Mouse (Mus musculus) limb, embryonic 14.5 days (tissue): ENCODE measurements around the gene Tfap2e. TPM values are rescaled to one million over a fixed set of nuclear protein-coding genes. Genes with fewer than 3 reads are reported as not detected.

Source experiments
- ATAC-seq: fragments of 200-750 bp; cut with Nextera tagmentation; 2 replicates; pipeline ENCODE4 v1.8.0; 2017; ENCODE audit warnings: low read depth, moderate number of reproducible peaks, moderate TSS enrichment; ENCODE audit not compliant: low FRiP score
- DNase-seq: peaks from one replicate; pipeline ENCODE4 v3.0.0-alpha.2; 2015; ENCODE audit warnings: low spot score
- H3K27ac ChIP-seq: fragments of 300-500 bp; sonication (generic); replicated peaks from 2 replicates; pipeline ENCODE4 v1.5.1; 2014; ENCODE audit warnings: low read depth, mild to moderate bottlenecking, low read length, moderate library complexity, mixed read lengths
- H3K27me3 ChIP-seq: fragments of 300-500 bp; sonication (generic); 2 replicates; pipeline ENCODE4 v1.6.1; 2014; ENCODE audit warnings: low read length, mixed read lengths; ENCODE audit not compliant: control insufficient read depth, insufficient read depth
- H3K36me3 ChIP-seq: fragments of 300-500 bp; sonication (generic); 2 replicates; pipeline ENCODE4 v1.6.1; 2014; ENCODE audit warnings: mild to moderate bottlenecking, low read length, moderate library complexity, mixed read lengths; ENCODE audit not compliant: control insufficient read depth, insufficient read depth
- H3K4me1 ChIP-seq: fragments of 300-500 bp; sonication (generic); 2 replicates; pipeline ENCODE4 v1.6.1; 2014; ENCODE audit warnings: antibody characterized with exemption, low read length, mixed read lengths; ENCODE audit not compliant: control insufficient read depth, insufficient read depth
- H3K4me2 ChIP-seq: fragments of 300-500 bp; sonication (generic); replicated peaks from 2 replicates; pipeline ENCODE4 v1.6.1; 2014; ENCODE audit warnings: low read depth, mild to moderate bottlenecking, low read length, moderate library complexity; ENCODE audit not compliant: severe bottlenecking
- H3K4me3 ChIP-seq: fragments of 300-500 bp; sonication (generic); replicated peaks from 2 replicates; pipeline ENCODE4 v1.5.1; 2014; ENCODE audit warnings: low read length
- H3K9ac ChIP-seq: fragments of 300-500 bp; sonication (generic); 2 replicates; pipeline ENCODE4 v1.6.1; 2014; ENCODE audit warnings: mild to moderate bottlenecking, low read depth, low read length, moderate library complexity; ENCODE audit not compliant: severe bottlenecking
- H3K9me3 ChIP-seq: fragments of 300-500 bp; sonication (generic); 2 replicates; pipeline ENCODE4 v1.6.1; 2016; ENCODE audit warnings: low read length; ENCODE audit not compliant: control insufficient read depth
- POLR2A ChIP-seq: fragments of 200-500 bp; IDR thresholded peaks from 2 replicates; pipeline ENCODE4 v1.8.0; 2012; ENCODE audit warnings: inconsistent platforms, mild to moderate bottlenecking, moderate library complexity, borderline replicate concordance; ENCODE audit not compliant: insufficient read depth, insufficient read length; ENCODE audit errors: extremely low read depth
- WGBS: fragments of 180-500 bp; shearing (Covaris S2); extraction: QIAGEN DNeasy Blood & Tissue Kit; methylation state at CpG from one replicate; pipeline ENCODE4 v1.1.7; 2014; 5-methylcytosine and 5-hydroxymethylcytosine counted together
- polyA plus RNA-seq, 2 experiments: library from polyadenylated mRNA; depleted of rRNA in 1 of 2; stranded (reverse) in 1 of 2; unstranded in 1 of 2; fragments of >200 nt; fragmentation: Nextera tagmentation in 1 of 2; extraction: Ambion mirVana in 1 of 2; gene quantifications; 2 replicates each; pipeline versions ENCODE4 v1.2.1 to v1.2.3; 2012 to 2014

Gene Tfap2e
- polyA plus RNA-seq, 2 experiments, result 0.34 to 0.48 TPM

DNA sequence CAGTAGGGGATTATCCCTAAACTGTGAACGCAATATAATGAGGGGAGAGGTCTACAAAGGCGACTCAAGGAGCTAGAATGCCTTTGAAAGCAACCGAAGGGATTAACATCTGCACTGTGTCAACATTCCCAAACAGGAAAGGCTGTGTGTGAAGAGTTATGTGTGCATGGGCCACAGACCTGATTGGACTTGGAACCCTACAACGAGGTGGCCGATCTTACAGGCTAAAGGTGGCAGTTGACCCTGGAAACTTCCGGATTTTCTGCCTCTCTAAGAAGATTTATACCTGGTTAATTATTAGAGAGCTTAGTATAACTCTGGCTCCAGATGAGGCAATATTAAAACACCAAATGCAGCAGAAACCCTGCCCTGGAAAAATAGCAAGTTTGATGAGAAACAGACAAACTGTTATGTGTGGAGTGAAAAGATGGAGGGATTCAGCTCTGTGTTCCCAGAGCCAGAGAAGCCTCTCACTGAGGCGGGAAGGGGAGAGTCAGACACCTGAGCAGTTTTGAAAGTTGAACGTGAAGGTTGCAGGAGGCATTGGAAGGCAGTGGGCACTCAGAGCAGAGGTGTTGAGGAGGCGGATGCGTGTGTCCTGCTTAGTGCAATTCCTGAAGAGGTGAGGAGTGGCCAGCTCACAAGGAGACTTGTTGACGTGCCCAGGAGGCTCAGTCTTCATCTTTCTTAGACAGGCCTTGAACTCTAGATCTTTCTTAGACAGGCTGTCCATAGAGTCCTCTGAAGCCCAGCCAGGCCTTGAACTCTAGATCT is 26.7 kb upstream of the Tfap2e start:
- DNase-seq (no peak), ATAC-seq (no peak)
- 55% methylated on average over 11 of the region's 11 CpGs for WGBS
- Histone ChIP-seq H3K36me3 (peaks cover 38% of the 10 kb centered on the region), H3K4me2 (no peak overlapping the region), H3K27me3 (no peaks in the 10 kb centered on the region), H3K4me3 (no peak overlapping the region), H3K27ac (no peak overlapping the region), H3K9me3 (no peaks in the 10 kb centered on the region), H3K9ac (no peak overlapping the region), H3K4me1 (no peaks in the 10 kb centered on the region)
- TF ChIP-seq POLR2A, result no peak

DNA sequence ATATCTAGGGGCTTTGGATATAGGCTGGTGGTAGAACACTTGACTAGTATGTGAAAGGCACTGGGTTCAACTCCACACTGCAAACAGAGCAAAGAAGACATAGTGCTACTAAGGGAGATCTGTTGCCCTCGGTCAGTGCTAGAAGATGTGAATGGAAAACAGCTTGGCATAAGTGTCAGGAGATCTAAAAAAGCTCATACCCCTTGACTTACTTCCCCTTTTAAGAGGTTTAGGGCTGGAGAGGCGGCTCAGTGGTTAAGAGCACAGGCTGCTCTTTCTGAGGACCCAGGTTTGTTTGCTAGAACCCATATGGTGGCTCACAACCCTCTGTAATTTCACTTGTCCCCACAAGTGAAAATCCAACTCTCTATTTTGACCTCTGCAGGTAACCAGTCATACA is 23.4 kb upstream of the Tfap2e start:
- DNase-seq (no peak), ATAC-seq (no peak)
- Histone ChIP-seq H3K9ac (no peak overlapping the region), H3K36me3 (peaks cover 40% of the 10 kb centered on the region), H3K27ac (no peak overlapping the region), H3K9me3 (no peaks in the 10 kb centered on the region), H3K4me2 (no peak overlapping the region), H3K27me3 (no peaks in the 10 kb centered on the region), H3K4me3 (no peak overlapping the region), H3K4me1 (peaks cover 3% of the 10 kb centered on the region; the same call in 1 of the 2 replicates)
- no peak for TF ChIP-seq POLR2A
- 69% methylated on average over 2 of the region's 2 CpGs for WGBS

- Histone ChIP-seq H3K9me3 (no peaks in the 10 kb centered on the region), H3K4me3 (no peak overlapping the region), H3K4me1 (peaks cover 3% of the 10 kb centered on the region; the same call in 1 of the 2 replicates), H3K36me3 (peaks cover 37% of the 10 kb centered on the region), H3K9ac (no peak overlapping the region), H3K27me3 (no peaks in the 10 kb centered on the region), H3K4me2 (no peak overlapping the region), H3K27ac (no peak overlapping the region)
- no peak for TF ChIP-seq POLR2A
- DNase-seq (no peak), ATAC-seq (no peak)
- WGBS, result 85% methylated on average over 5 of the region's 5 CpGs
Observed at GRCm38 (mm10) chr4:126758299-126758698, 22.3 kb upstream of the Tfap2e start.

DNA sequence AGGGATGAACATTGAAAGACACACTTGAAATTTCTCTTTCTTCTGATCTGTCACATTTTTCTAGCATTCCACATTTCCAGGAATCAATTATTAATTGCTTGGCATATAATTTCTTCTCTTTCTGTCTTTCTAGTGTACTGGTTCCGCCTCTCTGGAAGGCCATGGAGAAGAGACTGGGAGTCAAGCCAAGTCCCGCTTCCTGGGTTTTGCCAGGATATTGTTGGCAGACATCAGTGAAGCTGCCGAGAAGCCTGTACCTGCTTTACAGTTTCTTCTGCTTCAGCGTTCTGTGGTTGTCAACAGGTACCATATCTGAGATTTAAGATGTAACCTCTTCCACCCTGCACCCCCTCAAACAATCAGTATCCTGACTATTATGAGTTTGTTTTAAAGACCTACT is 20.7 kb upstream of the Tfap2e start:
- ATAC-seq, result no peak
- no peak overlapping the region for H3K9ac ChIP-seq
- no peak overlapping the region for H3K27ac ChIP-seq
- no peak overlapping the region for H3K4me3 ChIP-seq
- H3K4me2 ChIP-seq, result no peak overlapping the region
- H3K36me3 ChIP-seq, result peaks cover 29% of the 10 kb centered on the region
- no peak for TF ChIP-seq POLR2A
- no peaks in the 10 kb centered on the region for H3K9me3 ChIP-seq
- DNase-seq, result no peak
- peaks cover 11% of the 10 kb centered on the region for H3K4me1 ChIP-seq
- WGBS, result 81% methylated on average over 4 of the region's 4 CpGs
- no peaks in the 10 kb centered on the region for H3K27me3 ChIP-seq

DNA sequence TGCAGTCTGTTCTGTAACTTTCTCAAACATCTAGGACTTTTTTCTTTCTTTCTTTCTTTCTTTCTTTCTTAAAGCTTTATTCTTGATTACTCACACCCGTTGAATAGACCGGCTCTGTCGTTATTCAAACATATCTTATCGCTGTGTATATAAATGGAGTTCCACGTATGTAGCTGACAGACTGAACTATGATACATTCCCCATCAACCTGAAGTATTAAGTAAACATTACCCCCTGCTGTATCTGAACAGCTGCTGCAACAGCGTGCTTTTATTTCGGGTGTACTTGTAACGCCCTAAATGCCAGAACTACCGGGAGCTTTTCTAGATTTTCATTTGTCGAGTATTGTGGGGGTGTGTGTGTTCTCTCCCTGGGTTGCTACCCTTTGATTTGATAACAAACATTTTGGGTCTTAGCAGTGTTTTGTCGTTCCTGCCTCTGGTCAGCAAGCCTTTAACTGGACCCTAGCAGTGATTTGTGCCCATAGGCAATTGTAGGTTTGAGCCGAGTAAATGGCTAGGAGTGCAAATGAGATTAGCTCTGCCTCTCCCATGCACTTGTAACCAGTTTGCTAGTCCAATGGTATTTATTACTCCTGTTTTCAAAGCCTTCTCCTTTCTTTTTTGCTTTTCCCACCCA is 18.8 kb upstream of the Tfap2e start:
- Histone ChIP-seq H3K9ac (peak overlapping the region; percentile 75; the same call in 1 of the 2 replicates), H3K4me3 (peak overlapping the region; percentile 67)
- WGBS, result 54% methylated on average over 12 of the region's 12 CpGs

More for the DNA sequence above, 18.8 kb upstream of the Tfap2e start:
- TF ChIP-seq POLR2A, result no peak
- Histone ChIP-seq H3K4me2 (peak overlapping the region; percentile 99), H3K36me3 (peaks cover 19% of the 10 kb centered on the region), H3K4me1 (peaks cover 19% of the 10 kb centered on the region), H3K27ac (no peak overlapping the region), H3K9me3 (no peaks in the 10 kb centered on the region), H3K27me3 (no peaks in the 10 kb centered on the region)
- ATAC-seq (no peak), DNase-seq (no peak)
